17 mouse cellular contexts compared by ENCODE assay signal in the genomic region with DNA sequence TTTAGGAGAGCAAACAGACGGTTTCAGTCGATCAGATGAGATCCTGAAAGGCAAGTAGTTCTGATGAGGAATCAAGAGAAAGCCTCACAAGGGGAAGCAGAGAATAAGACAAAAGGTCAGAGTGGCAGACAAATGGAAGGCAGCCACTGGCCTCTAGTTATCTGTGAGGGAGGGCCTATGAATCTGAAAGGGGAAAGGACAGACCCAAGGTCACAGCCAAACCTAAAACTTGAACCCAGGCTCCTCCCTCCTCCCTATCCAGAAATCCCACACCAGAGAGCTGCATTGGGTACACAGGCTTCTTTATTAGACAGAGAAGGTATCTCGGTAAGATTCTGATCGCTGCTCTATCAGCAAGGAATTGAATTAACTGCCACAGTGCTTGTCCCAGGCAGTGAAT.
DNase-seq lines count a peak whose midpoint lies in the region; ATAC-seq and TF ChIP-seq lines count a peak whose summit lies in the region.
"Had no signal": no experiment of that assay in that cellular context is flagged by ENCODE, and none has a peak within 500 bp of the region (broad histone marks: within the 10 kb centered on the region; RNA-seq: fewer than 3 reads in every experiment).

No protein-coding gene starts in this region.

- TF ChIP-seq CTCF in ES-Bruce4 (IDR thresholded peaks at IDR 0.05; ENCODE audit: low read depth, low read length) = no peak

- H3K27me3 ChIP-seq in hindbrain, embryonic 12.5 days = peaks cover 18% of the 10 kb centered on the region
- peaks cover 56% of the 10 kb centered on the region for H3K27me3 ChIP-seq in hindbrain, embryonic 10.5 days (ENCODE audit: insufficient read depth, poor library complexity, severe bottlenecking)
- no peaks in the 10 kb centered on the region for H3K27me3 ChIP-seq in ES-Bruce4 (ENCODE audit: control insufficient read depth, insufficient read depth, low read length, poor library complexity, severe bottlenecking)
- H3K27me3 ChIP-seq in forebrain, embryonic 16.5 days (replicated peaks; ENCODE audit: control insufficient read depth, insufficient read depth, low read length) = 0 out of 2 replicates have a peak, but pooled peaks cover 2% of the 10 kb centered on the region
- H3K27me3 ChIP-seq in midbrain, embryonic 16.5 days (ENCODE audit: control insufficient read depth, insufficient read depth, low read depth, low read length) = no peaks in the 10 kb centered on the region

- peak overlapping the region; percentile 92 for H3K27ac ChIP-seq in hindbrain, embryonic 12.5 days
- no peak overlapping the region for H3K27ac ChIP-seq in hindbrain, embryonic 10.5 days
- peak overlapping the region; percentile 61 for H3K27ac ChIP-seq in ES-Bruce4 (ENCODE audit: insufficient read depth, low read length)
- peak overlapping the region; percentile 77 for H3K27ac ChIP-seq in forebrain, embryonic 16.5 days (ENCODE audit: low read length)
- H3K27ac ChIP-seq in midbrain, embryonic 16.5 days (ENCODE audit: low read length) = peak overlapping the region; percentile 89
- H3K27ac ChIP-seq: stomach, embryonic 15.5 days had no signal

- H3K4me3 ChIP-seq in hindbrain, embryonic 12.5 days = no peak overlapping the region
- no peak overlapping the region for H3K4me3 ChIP-seq in hindbrain, embryonic 10.5 days
- H3K4me3 ChIP-seq in ES-Bruce4 (ENCODE audit: low read depth, low read length) = no peak overlapping the region
- no peak overlapping the region for H3K4me3 ChIP-seq in forebrain, embryonic 16.5 days (replicated peaks; ENCODE audit: low read length)
- H3K4me3 ChIP-seq in midbrain, embryonic 16.5 days (ENCODE audit: low read depth, low read length) = no peak overlapping the region
- H3K4me3 ChIP-seq: stomach, embryonic 15.5 days had no signal

- 68% methylated on average over 4 of the region's 4 CpGs for WGBS in hindbrain, embryonic 12.5 days
- 77% methylated on average over 4 of the region's 4 CpGs for WGBS in hindbrain, embryonic 10.5 days
- 68% methylated on average over 4 of the region's 4 CpGs for WGBS in forebrain, embryonic 16.5 days
- 66% methylated on average over 4 of the region's 4 CpGs for WGBS in midbrain, embryonic 16.5 days

- ATAC-seq in hindbrain, embryonic 12.5 days (ENCODE audit: low FRiP score) = no peak
- no peak for ATAC-seq in forebrain, embryonic 16.5 days
- ATAC-seq in midbrain, embryonic 16.5 days = no peak
- ATAC-seq: inflammation-experienced regulatory T-cells, adult 6 months had no signal

- DNase-seq in hindbrain, embryonic 10.5 days (ENCODE audit: low spot score) = no peak
- no peak for DNase-seq in thymus, postnatal 14 days
- no peak for DNase-seq in right cerebral cortex, postnatal 25 days
- no peak for DNase-seq in liver
- DNase-seq: cerebellum, adult 9-10 months; gastrocnemius, postnatal 25 days; heart, postnatal 10 days; kidney, adult 8-10 months; kidney, postnatal 36 days; lung, adult 18-20 months; lung, postnatal 36 days had no signal

- no peak for TF ChIP-seq EP300 in ES-Bruce4 (IDR thresholded peaks at IDR 0.05; ENCODE audit: insufficient read depth, low read depth, low read length)

- no peak overlapping the region for H3K9ac ChIP-seq in hindbrain, embryonic 12.5 days
- H3K9ac ChIP-seq in ES-Bruce4 (ENCODE audit: low read depth, poor library complexity, severe bottlenecking) = no peak overlapping the region
- no peak overlapping the region for H3K9ac ChIP-seq in forebrain, embryonic 16.5 days (replicated peaks; ENCODE audit: low read depth, low read length)
- H3K9ac ChIP-seq in midbrain, embryonic 16.5 days (ENCODE audit: low read depth, low read length) = no peak overlapping the region
- H3K9ac ChIP-seq: stomach, embryonic 15.5 days had no signal

- no peak for TF ChIP-seq POLR2A in ES-Bruce4 (IDR thresholded peaks at IDR 0.05; ENCODE audit: insufficient read depth, low read length)

- peaks cover 36% of the 10 kb centered on the region for H3K4me1 ChIP-seq in hindbrain, embryonic 12.5 days
- H3K4me1 ChIP-seq in hindbrain, embryonic 10.5 days (replicated peaks) = peaks cover 26% of the 10 kb centered on the region
- H3K4me1 ChIP-seq in ES-Bruce4 (ENCODE audit: control insufficient read depth, insufficient read depth, low read length) = peaks cover 6% of the 10 kb centered on the region
- peaks cover 37% of the 10 kb centered on the region for H3K4me1 ChIP-seq in forebrain, embryonic 16.5 days (replicated peaks; ENCODE audit: control insufficient read depth, insufficient read depth, low read length)
- H3K4me1 ChIP-seq in midbrain, embryonic 16.5 days (ENCODE audit: control insufficient read depth, insufficient read depth, low read length) = peaks cover 43% of the 10 kb centered on the region
- H3K4me1 ChIP-seq: stomach, embryonic 15.5 days had no signal

- no peaks in the 10 kb centered on the region for H3K36me3 ChIP-seq in hindbrain, embryonic 12.5 days
- H3K36me3 ChIP-seq in hindbrain, embryonic 10.5 days = no peaks in the 10 kb centered on the region
- no peaks in the 10 kb centered on the region for H3K36me3 ChIP-seq in ES-Bruce4 (ENCODE audit: control insufficient read depth, insufficient read depth, low read length, poor library complexity, severe bottlenecking)
- H3K36me3 ChIP-seq in forebrain, embryonic 16.5 days (ENCODE audit: control insufficient read depth, insufficient read depth) = no peaks in the 10 kb centered on the region
- no peaks in the 10 kb centered on the region for H3K36me3 ChIP-seq in midbrain, embryonic 16.5 days (ENCODE audit: control insufficient read depth, insufficient read depth, low read length)
- H3K36me3 ChIP-seq: stomach, embryonic 15.5 days had no signal

- H3K4me2 ChIP-seq in hindbrain, embryonic 12.5 days (replicated peaks) = no peak overlapping the region
- H3K4me2 ChIP-seq in forebrain, embryonic 16.5 days (ENCODE audit: low read length) = no peak overlapping the region
- no peak overlapping the region for H3K4me2 ChIP-seq in midbrain, embryonic 16.5 days (ENCODE audit: low read length)
- H3K4me2 ChIP-seq: stomach, embryonic 15.5 days had no signal

- no peaks in the 10 kb centered on the region for H3K9me3 ChIP-seq in hindbrain, embryonic 12.5 days (replicated peaks)
- no peaks in the 10 kb centered on the region for H3K9me3 ChIP-seq in hindbrain, embryonic 10.5 days
- no peaks in the 10 kb centered on the region for H3K9me3 ChIP-seq in ES-Bruce4 (replicated peaks; ENCODE audit: control insufficient read depth, insufficient read depth, low read length, poor library complexity, severe bottlenecking)
- H3K9me3 ChIP-seq in forebrain, embryonic 16.5 days (ENCODE audit: control insufficient read depth, low read length) = no peaks in the 10 kb centered on the region
- H3K9me3 ChIP-seq in midbrain, embryonic 16.5 days (replicated peaks; ENCODE audit: control insufficient read depth, low read length, poor library complexity, severe bottlenecking) = no peaks in the 10 kb centered on the region
- H3K9me3 ChIP-seq: stomach, embryonic 15.5 days had no signal
